Mouse (Mus musculus) heart, adult 2 months (tissue): ENCODE results near the gene Mas1.

Experiments used
- CTCF ChIP-seq: fragments of 200-600 bp; IDR thresholded peaks from 2 replicates; pipeline ENCODE4 v1.8.1; 2022; ENCODE audit warnings: antibody characterized with exemption, mild to moderate bottlenecking, moderate library complexity
- EP300 ChIP-seq: fragments of 200-500 bp; IDR thresholded peaks from 2 replicates; pipeline ENCODE4 v1.6.1; 2011; ENCODE audit warnings: low read depth, low read length, control low read depth; ENCODE audit not compliant: insufficient read depth

DNA sequence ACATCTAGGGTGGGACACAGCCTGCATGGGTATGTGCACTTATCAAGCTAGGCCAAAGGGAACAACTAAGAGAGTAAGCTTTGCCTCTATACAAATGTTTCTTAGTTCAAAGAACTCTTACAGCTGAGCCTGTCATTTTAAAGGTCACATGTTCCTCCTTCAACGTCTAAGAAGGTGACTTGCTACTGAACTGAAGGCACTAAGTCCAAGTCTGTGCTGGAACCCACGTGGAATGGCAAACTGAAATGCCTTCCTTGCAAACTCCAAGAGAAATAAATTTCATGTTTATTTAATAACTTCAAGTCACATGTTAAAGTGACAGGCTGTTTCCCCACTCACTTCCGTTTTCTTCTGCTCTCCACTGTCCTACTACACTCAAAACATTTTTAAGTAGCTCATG is 10.5 kb downstream of the Mas1 start:
- TF ChIP-seq EP300 = no peak
- TF ChIP-seq CTCF = no peak
